Mouse (Mus musculus) cerebellum, adult (tissue): ENCODE data around the gene Erf.

Source experiments
- ATAC-seq: cut with Nextera tagmentation; 2 replicates; pipeline ENCODE4 v1.9.2; 2017; ENCODE audit warnings: mild to moderate bottlenecking, moderate library complexity, mixed read lengths; ENCODE audit not compliant: insufficient number of reproducible peaks, low FRiP score, low TSS enrichment

Erf gene

GRCm38 (mm10) chr7:25219416-25219750 lies 31.2 kb downstream of the Erf start:
- no peak; the same call in 1 of the 2 replicates for ATAC-seq

DNA sequence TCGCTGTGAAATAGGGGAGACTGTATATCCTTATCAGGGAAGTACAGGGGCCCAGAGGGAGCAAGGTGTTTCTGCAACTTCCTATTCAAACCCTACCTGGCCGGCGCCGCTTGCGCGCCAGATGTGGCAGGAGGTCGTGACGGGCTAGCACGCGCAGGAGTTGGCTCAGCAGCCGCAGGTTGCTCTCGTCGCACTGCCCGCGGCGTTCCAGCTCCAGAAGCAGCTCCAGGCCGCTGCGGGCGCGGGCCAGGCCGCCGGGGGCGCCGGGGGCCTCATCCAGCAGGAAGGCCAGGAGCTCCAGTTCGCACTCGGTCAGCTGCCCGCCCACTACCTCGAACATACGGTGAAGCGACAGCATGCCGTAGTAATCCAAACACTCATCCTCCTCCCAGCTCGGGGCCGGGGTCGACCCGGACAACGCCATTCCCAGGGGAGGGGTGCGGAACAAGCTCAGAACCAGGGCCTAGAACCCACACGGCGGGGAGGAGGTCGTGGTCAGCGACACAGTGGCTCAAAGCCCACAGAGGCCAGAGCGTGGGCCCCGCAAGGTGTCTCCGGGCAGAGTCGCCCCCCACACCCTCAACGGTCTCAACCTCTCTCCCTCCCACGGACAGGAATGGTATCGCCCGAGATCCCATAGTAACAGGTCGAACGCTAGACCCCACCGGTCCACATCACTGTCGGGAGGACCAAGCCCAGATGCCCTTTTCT lies 31.7 kb downstream of the Erf start:
- ATAC-seq: no peak

DNA sequence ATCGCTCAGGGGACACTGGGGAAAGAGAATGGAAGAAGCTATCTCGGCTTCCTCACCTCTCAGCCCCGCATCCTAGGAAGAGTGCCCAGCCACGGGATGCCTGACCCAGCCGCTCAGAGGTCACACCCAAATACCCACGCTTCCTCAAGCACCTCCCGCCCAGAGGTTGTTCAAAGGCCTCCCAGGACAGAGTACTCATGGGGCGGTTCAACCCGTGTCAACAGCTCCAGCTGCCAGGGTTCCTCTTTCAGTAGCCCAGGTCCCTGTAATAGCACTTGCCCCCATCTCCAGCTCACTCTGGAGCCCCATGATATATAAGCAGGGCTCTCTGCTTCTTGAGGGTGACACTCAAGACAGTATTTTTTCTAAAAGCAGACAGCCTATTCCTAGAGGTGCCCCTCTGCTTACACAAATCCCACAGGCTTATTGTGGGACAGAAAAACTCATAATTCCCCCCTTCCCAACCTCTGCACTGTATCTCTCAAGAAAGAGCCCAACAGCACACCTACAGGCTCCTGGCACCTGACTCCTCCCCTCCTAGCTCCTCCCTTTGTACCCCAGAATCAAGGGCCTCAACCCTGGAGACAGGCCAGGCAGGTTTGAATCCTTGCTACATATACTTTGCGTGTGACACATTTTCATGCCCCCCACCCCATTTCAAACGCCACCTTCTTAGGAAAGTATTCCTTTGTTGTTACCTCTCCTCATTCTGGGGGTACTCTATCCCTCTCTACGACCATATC lies 32.7 kb downstream of the Erf start:
- ATAC-seq: no peak

DNA sequence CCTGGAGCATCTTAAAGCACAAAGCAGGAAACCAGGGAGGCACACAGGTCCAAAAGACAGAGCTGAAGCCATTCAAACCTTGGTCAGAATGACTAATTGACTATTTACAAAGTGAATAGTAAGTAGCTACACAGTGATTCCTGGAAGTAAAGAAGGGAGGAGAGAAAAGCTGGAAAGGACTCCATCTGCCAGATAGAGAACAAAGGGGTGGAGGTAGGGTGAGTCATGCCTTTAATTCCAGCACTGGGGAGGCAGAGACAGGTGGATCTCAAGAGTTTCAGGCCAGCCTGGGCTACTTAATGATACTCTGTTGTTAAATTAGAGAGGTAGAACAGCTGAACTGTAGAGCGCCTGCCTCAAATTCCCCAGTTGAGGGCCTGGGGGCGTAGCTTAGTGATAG lies 36.4 kb downstream of the Erf start:
- ATAC-seq: no peak

DNA sequence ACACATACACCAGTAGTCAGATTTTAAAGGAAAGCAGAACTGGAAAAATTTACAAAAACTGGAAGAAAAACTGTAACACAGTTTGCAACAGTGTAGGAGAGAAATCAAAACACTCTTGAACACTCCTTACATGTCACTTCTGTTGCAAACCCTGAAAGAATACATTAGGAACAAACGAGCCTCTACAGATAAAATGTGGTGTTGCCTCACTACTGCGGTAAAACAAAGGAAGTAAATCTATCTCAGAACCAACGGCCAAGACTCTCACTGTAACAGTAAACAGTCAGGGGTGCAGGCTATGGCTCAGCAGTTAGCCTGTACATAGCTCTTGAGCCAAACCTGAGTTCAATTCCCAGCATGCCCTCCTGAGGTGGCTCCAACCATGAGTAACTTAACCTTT lies 37.5 kb downstream of the Erf start:
- ATAC-seq: no peak

DNA sequence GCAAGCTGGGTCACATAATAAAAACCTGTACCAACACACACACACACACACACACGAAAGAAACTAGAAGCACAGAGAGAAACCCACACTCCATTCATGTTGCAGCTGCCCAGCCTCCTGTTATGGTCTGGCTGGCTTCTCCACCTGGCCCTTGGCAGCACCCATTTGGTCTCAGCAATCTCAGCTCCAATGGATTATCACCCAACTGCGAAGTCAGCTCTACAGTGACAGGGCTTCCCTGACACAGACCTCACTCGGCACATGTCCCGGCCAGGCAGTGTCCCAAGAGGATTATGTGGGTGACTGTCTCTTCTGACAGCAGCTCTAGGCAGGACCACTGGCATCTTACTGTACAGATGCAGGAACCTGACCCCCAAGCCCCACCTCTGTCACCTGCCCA lies 40.1 kb downstream of the Erf start:
- no peak for ATAC-seq

- no peak for ATAC-seq
Observed at GRCm38 (mm10) chr7:25209161-25209622, 41.4 kb downstream of the Erf start.

DNA sequence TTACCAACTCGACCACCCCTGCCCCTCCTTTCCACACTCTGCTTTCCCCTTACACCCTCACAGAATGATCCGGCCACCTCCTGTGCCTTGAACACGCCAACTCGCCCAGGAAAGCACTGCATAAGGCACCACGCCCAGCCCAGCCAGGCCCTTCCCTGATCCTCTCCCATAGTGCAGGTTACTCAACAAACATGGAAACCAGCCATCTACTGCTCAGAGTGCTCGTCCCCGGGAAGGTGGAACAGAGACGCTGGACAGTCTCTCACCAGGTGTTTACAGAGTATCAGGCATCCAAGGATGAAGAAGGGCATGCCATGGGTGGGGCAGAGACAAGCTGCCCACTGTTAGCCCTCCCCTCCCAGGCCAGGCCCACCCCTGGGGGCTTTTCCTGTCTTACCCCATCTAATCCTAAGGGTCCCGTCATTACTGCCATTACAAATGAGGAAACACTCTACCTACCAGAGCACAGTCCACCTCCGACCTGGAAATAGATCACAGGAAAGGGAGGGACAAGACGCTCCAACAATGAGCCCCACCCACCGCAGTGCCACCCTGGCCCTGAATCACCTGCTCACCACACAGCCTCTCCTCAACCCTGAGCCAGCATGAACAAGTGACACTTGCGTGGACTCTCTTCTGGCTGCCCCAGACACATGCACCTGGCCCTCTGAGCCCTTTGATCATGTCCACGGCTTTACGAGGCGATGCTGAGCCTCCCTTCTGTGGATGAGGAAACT lies 44.3 kb downstream of the Erf start:
- no peak for ATAC-seq

DNA sequence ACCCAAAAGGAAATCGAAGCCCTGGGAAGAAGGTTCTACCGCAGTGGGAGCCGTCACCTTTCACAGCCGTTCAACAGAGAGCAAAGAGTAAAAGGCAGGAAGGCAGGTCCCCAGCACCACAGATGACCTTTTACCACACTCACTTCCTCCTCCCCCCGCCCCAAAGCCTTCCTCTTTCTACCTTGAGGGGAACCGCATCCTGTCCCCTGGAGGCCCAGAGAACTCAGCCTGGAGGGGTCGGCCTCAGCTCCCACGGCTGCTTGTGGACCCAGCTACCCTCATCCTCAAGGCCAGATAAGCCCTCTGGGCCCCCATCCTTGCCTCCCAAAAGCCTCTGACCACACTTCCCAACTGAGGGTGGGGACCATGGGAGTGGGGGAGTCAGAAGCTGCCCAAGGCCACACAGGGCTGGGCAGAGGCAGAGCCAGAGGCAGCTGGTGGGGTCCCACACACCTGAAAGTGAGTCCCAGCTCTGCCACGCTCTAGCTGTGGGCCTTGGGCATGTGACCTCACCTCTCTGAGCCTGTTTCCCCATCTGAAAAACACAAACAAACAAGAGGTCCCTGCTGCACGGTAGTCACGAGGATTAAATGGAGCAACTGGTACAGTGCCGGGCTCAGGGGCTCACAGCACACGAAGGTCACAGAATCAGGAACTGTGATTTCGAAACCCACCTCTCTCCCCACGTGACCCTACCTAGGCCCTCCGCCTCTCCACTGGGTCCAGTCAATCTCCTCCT lies 45.0 kb downstream of the Erf start:
- no peak for ATAC-seq

DNA sequence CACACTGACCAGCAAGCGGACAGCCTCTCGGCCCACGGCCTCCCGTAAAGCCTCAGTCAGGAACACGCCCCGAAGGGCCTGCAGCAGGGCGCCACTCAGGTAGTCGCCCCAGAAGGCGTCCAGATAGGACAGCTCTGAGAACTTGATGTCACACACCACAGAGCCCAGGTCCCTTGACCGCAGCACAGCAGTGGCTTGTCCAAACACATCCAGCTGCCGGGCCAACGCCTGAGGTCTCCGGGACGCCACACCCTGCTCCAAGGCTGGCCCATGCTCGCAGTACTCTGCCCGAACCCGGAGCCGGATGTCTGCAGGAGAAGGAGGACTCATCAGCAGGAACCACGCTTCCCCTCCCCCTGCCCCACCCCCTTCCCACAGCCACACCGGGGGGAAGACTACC lies 46.9 kb downstream of the Erf start:
- ATAC-seq: no peak

GRCm38 (mm10) chr7:25197384-25198018 lies 53.1 kb downstream of the Erf start:
- no peak for ATAC-seq

DNA sequence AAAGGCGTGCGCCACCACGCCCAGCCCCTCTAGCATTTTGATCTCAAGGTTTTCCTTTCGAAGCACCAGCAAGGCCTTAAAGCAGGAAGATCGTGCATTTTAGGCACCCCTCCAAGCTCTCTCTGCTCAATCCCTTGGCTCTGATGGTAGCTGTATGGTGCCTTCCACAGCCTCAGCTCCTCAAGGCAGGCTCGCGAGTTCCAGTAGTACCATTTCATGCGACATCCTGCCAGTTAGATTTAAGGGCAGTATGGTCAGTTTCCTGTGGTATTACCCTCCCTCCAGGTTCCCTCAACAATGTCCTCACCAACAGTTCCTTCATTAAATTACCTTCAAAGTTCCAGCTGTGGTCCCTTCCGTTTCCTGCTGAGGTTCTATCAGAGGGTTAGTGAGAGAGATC lies 54.5 kb downstream of the Erf start:
- ATAC-seq: no peak

- no peak for ATAC-seq
Observed at GRCm38 (mm10) chr7:25195148-25195547, 55.4 kb downstream of the Erf start.
